In genomic region chr17:26354431-26354830, GRCm38 (mm10) we compare ENCODE assay signal across 20 mouse cellular contexts.
A peak's percentile ranks its signal among the peaks of the same experiment; 100 is the strongest.
DNase-seq lines count a peak whose midpoint lies in the region; ATAC-seq lines count a peak whose summit lies in the region.
"Had no signal": no experiment of that assay in that cellular context is flagged by ENCODE, and none has a peak within 500 bp of the region (broad histone marks: within the 10 kb centered on the region; RNA-seq: fewer than 3 reads in every experiment).

No protein-coding gene starts in this region.

- H3K4me3 ChIP-seq in heart, embryonic 11.5 days (ENCODE audit: low read depth, low read length): no peak overlapping the region
- H3K4me3 ChIP-seq: forebrain, embryonic 10.5 days; forebrain, embryonic 15.5 days; heart, adult 2 months; heart, embryonic 15.5 days; hindbrain, embryonic 12.5 days; hindbrain, embryonic 15.5 days had no signal

- 68% methylated on average over 3 of the region's 3 CpGs for WGBS in heart, embryonic 11.5 days (ENCODE audit: insufficient replicate concordance)

- intact Hi-C loops in heart, postnatal 10 days (cut with DNase I): no loop called here
- intact Hi-C loops in left cerebral cortex, postnatal 4 days (cut with DNase I): no loop called here

- no peaks in the 10 kb centered on the region for H3K36me3 ChIP-seq in heart, embryonic 11.5 days (ENCODE audit: control insufficient read depth, insufficient read depth, low read length)
- H3K36me3 ChIP-seq: forebrain, embryonic 10.5 days; forebrain, embryonic 15.5 days; heart, embryonic 15.5 days; hindbrain, embryonic 12.5 days; hindbrain, embryonic 15.5 days had no signal

- peak; percentile 84 for DNase-seq in heart, adult 11 months
- DNase-seq in heart, postnatal 4 days: peak; percentile 9
- no peak for DNase-seq in heart, postnatal 10 days
- DNase-seq in left cerebral cortex, postnatal 4 days: peak; percentile 43
- DNase-seq in left cerebral cortex, adult 11 months (ENCODE audit: low spot score): no peak
- DNase-seq: adrenal gland, adult 2 months; adrenal gland, postnatal 14 days; cerebellum, adult 11-12 months; cerebellum, adult 8-10 months; gastrocnemius, postnatal 25 days; heart, adult 2 months; heart, postnatal 14 days had no signal

- no peaks in the 10 kb centered on the region for H3K9me3 ChIP-seq in heart, embryonic 11.5 days (replicated peaks; ENCODE audit: control insufficient read depth, low read length)
- H3K9me3 ChIP-seq: forebrain, embryonic 10.5 days; forebrain, embryonic 15.5 days; heart, embryonic 15.5 days; hindbrain, embryonic 12.5 days; hindbrain, embryonic 15.5 days had no signal

- no peak overlapping the region for H3K9ac ChIP-seq in heart, embryonic 11.5 days (ENCODE audit: low read depth, low read length)
- H3K9ac ChIP-seq: forebrain, embryonic 15.5 days; heart, embryonic 15.5 days; hindbrain, embryonic 12.5 days; hindbrain, embryonic 15.5 days had no signal

- H3K4me1 ChIP-seq in heart, embryonic 11.5 days (ENCODE audit: control insufficient read depth, insufficient read depth, low read length): peaks cover 7% of the 10 kb centered on the region
- H3K4me1 ChIP-seq: forebrain, embryonic 10.5 days; forebrain, embryonic 15.5 days; hindbrain, embryonic 12.5 days; hindbrain, embryonic 15.5 days had no signal

- ATAC-seq in heart, embryonic 11.5 days (replicated peaks; ENCODE audit: insufficient number of reproducible peaks, low FRiP score, low TSS enrichment): no peak
- ATAC-seq: CD4-positive, CD25-positive, alpha-beta regulatory T cell, adult 4 months; forebrain, embryonic 15.5 days; intestine, postnatal 0 days had no signal

- H3K27me3 ChIP-seq in heart, embryonic 11.5 days (ENCODE audit: control insufficient read depth, insufficient read depth, low read length): no peaks in the 10 kb centered on the region
- H3K27me3 ChIP-seq: forebrain, embryonic 15.5 days; heart, embryonic 15.5 days; hindbrain, embryonic 12.5 days; hindbrain, embryonic 15.5 days had no signal

- no peak overlapping the region for H3K27ac ChIP-seq in heart, embryonic 11.5 days (ENCODE audit: low read depth, low read length)
- H3K27ac ChIP-seq: forebrain, embryonic 10.5 days; forebrain, embryonic 15.5 days; heart, adult 2 months; heart, embryonic 15.5 days; hindbrain, embryonic 12.5 days; hindbrain, embryonic 15.5 days had no signal

- H3K4me2 ChIP-seq in heart, embryonic 11.5 days: no peak overlapping the region
- H3K4me2 ChIP-seq: forebrain, embryonic 15.5 days; heart, embryonic 15.5 days; hindbrain, embryonic 12.5 days; hindbrain, embryonic 15.5 days had no signal

Comparison
In these comparisons a context has a peak if more than half of its experiments do, and no peak if none do; other contexts are left out.
1. DNase-seq: peak in heart, adult 11 months (single experiment), heart, postnatal 4 days (single experiment) and left cerebral cortex, postnatal 4 days (single experiment); none in heart, postnatal 10 days (0 of 2) and left cerebral cortex, adult 11 months (single experiment).